Mouse (Mus musculus) lung, postnatal 0 days (tissue): ENCODE measurements at regions not wholly inside any gene's neighbourhood (a gene's known extent, or its start where the extent isn't known, plus 50 kb on each side); places are given as distances from the start of the nearest gene placed in this dataset.

ENCODE experiments used
- CTCF ChIP-seq: IDR thresholded peaks from 2 replicates; pipeline ENCODE4 v1.5.1; 2016; ENCODE audit warnings: antibody characterized with exemption, mild to moderate bottlenecking
- EP300 ChIP-seq: IDR thresholded peaks from 2 replicates; pipeline ENCODE4 v1.6.1; 2016; ENCODE audit warnings: antibody characterized with exemption, mild to moderate bottlenecking, control low read depth

DNA sequence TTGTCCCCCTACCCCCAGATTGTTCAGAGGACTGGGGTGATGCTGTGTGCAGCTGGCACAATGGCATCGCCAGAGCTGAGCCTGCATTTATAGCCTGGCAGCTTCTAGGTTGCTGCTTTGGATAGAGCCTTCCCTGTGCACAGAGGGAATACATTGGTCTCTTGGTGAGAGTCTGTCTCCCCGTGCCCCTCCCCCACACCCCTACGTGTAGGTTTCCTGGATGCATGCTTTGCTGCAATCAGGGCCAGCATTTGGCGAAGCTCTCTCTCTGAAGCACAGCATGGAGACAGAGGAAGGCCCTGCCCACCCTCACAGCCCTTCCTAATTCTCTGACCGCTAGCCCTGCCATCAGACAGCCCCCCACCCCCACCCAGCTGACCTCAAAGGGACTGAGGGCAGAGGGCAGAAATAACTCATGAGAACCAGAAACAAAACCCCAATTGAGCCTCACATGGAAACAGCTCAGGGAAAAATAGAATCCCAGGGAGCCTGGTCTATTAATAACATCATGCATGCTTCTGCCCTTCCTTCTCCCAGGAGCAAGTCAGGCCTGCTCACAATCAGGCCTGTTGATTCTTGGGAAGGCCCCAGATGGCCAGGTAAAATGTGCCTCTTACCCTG is 79.3 kb downstream of the Lbh start:
- TF ChIP-seq CTCF (no peak), EP300 (no peak)
